Mouse (Mus musculus) gastrocnemius, adult 2 months (tissue): ENCODE measurements at regions not wholly inside any gene's neighbourhood (a gene's known extent, or its start where the extent isn't known, plus 50 kb on each side); places are given as distances from the start of the nearest gene placed in this dataset.
A peak's percentile ranks its signal among the peaks of the same experiment; 100 is the strongest.

Source experiments
- DNase-seq: peaks from one replicate; pipeline ENCODE4 v3.0.0; 2022
- H3K27ac ChIP-seq: fragments of 200-600 bp; 2 replicates; pipeline ENCODE4 v1.8.1; 2022; ENCODE audit warnings: mild to moderate bottlenecking
- H3K4me3 ChIP-seq: fragments of 200-600 bp; 2 replicates; pipeline ENCODE4 v1.8.1; 2022; ENCODE audit warnings: mild to moderate bottlenecking, moderate library complexity
- CTCF ChIP-seq: fragments of 200-600 bp; IDR thresholded peaks from 2 replicates; pipeline ENCODE4 v1.8.1; 2022; ENCODE audit warnings: antibody characterized with exemption, mild to moderate bottlenecking, moderate library complexity
- intact Hi-C: fragments of 180-260 bp; cut with DNase I; formaldehyde crosslinking; loops from one replicate; pipeline ENCODE4 v1.15.1; 2025

DNA sequence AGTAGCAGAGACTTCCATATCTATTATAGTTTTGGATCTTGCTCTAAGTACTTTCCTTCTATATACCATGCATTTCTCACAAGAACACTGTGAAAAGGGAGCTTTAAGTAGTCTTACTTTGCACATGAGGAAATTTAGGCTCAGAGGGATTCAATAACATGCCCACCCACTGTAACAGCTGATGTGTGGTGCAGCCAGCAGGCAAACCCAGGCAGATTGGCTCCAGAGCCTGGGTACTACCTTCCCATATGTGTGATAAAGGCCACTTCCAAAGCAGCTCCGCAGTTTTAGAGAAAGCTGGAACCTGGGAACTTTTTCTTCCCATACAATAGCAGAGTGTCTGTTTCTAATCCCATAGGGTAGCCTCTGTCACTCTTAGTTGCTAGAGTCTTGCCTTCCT, 441.6 kb downstream of the Ccdc171 start:
- no peak for DNase-seq
- TF ChIP-seq CTCF, result no peak
- Histone ChIP-seq H3K4me3 (no peak overlapping the region), H3K27ac (no peak overlapping the region)
- intact Hi-C loops, result no loop called here

DNA sequence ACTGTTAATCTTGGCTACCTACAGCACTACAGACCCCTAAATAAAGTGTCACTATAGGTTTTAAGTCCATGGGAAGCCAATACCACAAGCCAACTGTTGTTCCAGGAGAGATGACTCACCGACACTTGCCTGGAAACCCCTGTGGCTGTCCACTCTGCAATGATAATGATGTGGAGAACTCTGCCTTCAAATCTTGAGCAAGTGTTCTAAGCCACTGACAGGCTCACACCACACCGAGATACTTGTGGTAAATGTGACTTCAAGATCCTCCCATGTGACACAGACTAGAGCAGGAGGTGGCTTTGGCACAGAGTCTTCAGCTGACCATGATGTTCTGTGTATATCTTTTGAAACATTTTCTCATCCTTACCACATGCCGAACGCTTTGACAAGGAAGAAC, 447.8 kb downstream of the Ccdc171 start:
- no peak for DNase-seq
- Histone ChIP-seq H3K27ac (no peak overlapping the region), H3K4me3 (no peak overlapping the region)
- TF ChIP-seq CTCF, result no peak
- intact Hi-C loops, result no loop called here

DNA sequence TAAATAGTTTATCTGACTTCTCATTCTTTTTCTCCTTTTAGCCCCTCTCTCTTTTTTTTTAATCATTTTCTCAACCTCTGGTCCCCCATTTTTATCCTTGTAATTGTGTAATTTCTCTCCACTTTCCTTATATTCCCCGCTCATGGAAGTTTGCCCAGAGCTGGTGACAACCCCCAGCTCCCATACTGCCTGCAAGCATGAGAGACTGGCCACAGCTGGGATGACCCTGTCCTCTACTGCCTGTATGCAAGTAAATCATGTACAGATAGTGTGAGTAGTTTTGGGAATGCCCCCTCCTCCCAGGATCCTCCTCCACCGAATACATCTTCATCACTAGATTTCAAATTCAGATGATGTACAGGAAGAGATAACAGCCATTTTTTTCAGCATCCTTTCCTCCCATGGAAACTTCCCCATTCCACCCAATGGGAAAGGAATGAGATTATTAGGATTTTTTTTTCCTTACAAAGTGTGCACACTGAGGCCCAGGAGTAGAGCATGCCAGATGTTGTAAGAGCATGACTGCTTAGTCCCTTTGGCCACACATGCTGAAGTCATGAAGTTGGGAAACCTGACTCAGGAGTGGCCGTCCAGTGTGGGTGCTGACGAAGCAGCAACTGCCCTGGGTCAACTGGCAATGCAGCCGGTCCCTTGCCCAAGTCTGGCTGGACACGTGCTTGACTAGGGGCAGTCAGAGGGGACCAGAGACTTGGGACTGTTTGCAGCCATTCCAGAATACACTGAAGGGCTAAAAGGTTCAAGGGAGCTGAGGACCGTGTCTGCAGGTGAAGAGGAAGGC, 449.1 kb downstream of the Ccdc171 start:
- intact Hi-C loops, result loop anchor here (5.0 kb wide), 1 partner anchor 38 kb away; no protein-coding TSS in a partner anchor
- DNase-seq, result peak; percentile 81

DNA sequence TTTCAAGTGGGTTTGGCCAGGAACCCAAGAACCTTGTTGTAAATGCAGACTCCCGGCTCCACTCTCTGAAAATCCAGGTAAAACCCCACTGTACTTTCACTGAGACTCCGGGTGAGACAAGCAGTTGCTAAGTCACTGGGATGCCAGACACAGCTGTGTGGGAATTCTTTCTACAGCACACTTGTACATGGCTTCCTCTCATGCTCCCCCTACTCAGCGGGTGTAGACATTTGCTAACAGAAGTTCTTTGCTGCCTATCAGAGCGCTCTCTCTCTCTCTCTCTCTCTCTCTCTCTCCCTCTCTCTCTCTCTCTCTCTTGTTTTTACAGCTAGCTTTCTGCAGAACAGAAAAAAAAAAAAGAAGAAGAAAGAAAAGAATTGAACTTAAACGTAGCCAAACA, 450.2 kb downstream of the Ccdc171 start:
- DNase-seq, result no peak
- intact Hi-C loops, result loop anchor here (5.0 kb wide), 1 partner anchor 37 kb away; no protein-coding TSS in a partner anchor
- no peak for TF ChIP-seq CTCF
- Histone ChIP-seq H3K27ac (no peak overlapping the region), H3K4me3 (no peak overlapping the region)

More for the DNA sequence above, 449.1 kb downstream of the Ccdc171 start:
- TF ChIP-seq CTCF, result no peak
- Histone ChIP-seq H3K4me3 (no peak overlapping the region), H3K27ac (no peak overlapping the region)

DNA sequence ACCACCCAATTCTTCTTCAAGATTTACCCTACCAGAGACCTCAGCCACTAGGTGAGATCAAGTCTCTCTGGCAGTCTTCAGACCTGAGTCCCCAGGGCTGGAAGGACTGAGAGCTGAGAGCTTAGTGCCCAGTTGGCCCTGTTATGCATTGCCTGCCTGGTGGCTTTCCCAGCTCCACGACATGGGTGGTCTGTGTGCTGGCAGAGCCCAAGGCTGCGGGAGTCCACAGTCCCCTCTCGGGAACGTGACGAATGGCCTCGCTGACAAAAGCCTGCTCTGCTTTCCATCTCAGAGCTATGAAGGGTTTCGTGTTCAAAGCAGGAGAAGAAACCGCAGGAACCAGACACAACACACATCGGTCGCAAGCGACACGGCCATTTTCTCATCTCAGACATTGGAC, 450.7 kb downstream of the Ccdc171 start:
- Histone ChIP-seq H3K27ac (no peak overlapping the region), H3K4me3 (no peak overlapping the region)
- DNase-seq, result no peak
- intact Hi-C loops, result loop anchor here (5.0 kb wide), 1 partner anchor 36 kb away; no protein-coding TSS in a partner anchor
- TF ChIP-seq CTCF, result no peak

DNA sequence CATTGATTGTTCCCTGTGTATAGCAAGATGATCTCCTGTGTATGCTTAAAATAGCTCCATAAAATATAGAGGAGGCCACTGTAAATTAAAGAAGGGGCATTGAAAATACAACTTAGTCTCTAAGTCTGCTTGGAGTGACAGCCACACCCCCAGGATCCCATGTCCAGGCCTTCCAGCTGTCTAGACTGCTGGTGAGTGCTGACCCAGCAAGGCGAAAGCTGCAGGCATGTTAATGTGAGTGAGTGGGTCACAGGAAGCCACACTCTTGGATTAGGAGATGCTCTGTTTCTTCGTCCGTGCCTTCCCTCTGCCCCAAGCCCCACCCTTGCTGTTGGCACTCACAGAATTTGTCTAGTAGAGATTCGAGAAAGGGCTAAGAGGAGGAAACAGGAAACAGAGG, 453.7 kb downstream of the Ccdc171 start:
- no peak overlapping the region for H3K4me3 ChIP-seq
- intact Hi-C loops, result loop anchor here (5.0 kb wide), 1 partner anchor 33 kb away; no protein-coding TSS in a partner anchor
- H3K27ac ChIP-seq, result no peak overlapping the region
- TF ChIP-seq CTCF, result no peak
- DNase-seq, result no peak

DNA sequence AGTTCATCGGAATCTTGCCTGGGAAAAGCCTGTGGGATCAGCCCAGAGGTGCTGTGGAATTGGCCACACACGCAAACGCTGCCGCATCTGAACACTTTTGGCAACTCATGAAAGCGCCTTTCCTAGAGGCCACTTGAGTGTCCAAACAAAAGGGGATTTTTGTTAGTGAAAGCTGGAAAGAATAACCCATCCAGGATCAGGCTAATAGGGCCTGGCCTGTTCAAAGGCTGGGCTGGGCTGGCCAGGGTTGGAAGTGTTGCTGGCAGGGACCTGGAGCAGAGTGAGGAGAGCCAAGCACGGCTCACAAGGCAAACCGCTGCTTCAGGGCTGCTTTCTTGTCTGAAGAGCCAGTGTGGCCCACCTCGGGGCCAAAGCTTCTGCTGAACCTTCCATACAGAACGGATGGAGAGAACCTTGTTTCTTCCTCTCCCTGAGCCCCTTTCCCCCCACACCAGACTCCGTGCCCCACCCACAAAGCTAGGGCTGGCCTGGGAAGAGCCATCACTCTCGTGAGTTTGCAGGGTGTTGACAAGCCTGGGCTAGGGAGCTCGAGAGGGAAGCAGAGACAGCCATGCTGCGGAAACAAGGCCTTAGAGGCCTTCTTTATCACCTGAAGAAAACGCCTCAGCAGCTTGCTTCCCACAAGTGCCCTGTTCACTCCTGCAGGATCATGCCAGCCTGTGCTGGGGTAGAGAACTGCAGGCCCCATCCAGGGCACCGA, 459.5 kb downstream of the Ccdc171 start:
- intact Hi-C loops, result no loop called here
- H3K27ac ChIP-seq, result peak overlapping the region; percentile 40; the same call in 1 of the 2 replicates
- TF ChIP-seq CTCF, result no peak
- peak; percentile 66 for DNase-seq
- no peak overlapping the region for H3K4me3 ChIP-seq

DNA sequence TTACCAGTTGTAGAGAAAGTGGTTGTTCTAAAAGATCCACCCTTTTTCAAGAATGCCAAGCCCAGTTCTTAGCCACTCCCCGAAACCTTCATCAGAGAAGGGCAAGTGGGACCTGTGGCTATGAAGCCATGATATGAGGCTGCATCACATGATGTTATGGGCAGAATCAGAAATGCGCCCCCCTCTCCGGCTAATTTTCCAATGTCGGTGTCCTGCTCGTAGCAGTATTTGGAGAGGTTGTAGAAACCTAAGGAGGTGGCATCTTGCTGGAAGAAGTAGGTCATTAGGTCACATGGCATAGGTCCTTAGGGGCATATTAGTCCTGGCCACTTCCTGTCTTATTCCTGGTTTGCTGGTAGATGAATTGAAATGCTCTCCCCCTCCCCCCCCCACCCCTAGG, 460.1 kb downstream of the Ccdc171 start:
- H3K4me3 ChIP-seq, result no peak overlapping the region
- intact Hi-C loops, result no loop called here
- no peak for TF ChIP-seq CTCF
- 0 out of 2 replicates have a peak overlapping the region, but pooled peaks have one; percentile 40 for H3K27ac ChIP-seq
- DNase-seq, result no peak

DNA sequence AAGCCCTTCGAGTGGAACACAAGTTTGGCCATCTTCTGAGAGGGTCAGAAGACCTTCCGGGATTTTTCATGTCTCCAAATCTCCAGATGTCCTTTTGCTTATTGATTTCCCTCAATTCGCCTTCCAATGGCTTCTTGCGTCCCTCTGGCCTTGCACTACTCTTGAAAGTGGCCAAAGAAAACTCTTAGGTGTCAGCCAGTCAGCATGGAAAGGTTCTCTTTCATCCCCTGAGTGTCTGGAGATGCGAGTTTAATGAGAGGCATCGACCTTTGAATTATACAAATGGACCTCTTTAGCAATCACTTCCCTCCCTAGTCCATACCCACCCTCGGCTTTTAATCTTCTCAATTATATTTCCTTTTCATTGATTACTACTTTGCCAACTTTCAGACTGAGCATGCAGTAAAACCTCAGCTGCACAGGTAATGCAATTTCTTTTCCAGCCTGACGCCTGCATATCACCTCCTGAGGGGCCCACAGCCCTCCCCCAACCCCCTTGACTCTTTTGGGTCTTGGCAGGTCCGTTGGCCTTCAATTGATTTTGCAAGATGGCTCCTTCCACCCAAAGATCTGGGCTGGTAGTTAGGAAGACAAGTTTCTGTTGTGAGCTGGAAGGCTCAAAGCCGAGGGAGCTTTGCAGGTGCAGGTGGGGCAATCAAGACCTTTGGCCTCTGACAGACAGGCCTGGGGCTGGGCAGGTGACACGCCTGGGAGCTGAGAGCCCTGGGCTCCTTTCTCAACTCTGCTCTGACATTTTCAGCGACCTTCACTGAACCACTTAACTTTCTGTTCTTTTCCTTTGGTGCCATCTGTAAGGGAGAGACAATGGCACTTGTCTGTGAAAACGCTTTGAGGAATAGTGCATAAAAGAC, 461.8 kb downstream of the Ccdc171 start:
- intact Hi-C loops, result no loop called here

DNA sequence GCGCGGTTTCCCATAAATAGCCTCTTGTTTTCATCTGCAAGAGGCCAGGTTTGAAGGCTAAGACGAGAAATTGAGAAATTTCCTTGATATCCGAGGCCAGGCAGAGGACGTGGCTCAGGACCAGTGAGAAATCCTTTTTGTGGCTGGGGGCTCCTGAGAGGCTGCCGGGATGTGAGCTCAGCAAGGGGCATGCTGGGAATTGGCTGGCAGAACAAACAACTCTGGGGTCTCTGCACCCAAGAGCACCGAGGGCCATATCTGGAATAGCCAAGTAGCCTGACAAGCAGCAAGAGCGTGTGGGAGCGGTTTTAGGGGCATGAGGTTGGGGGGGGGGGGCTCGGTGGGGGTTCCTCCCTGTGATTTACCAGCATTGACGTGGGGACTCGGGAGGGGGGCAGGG, 462.5 kb downstream of the Ccdc171 start:
- Histone ChIP-seq H3K27ac (no peak overlapping the region), H3K4me3 (no peak overlapping the region)
- no peak for DNase-seq
- no peak for TF ChIP-seq CTCF
- intact Hi-C loops, result no loop called here

More for the DNA sequence above, 461.8 kb downstream of the Ccdc171 start:
- H3K4me3 ChIP-seq, result no peak overlapping the region
- no peak for TF ChIP-seq CTCF
- H3K27ac ChIP-seq, result no peak overlapping the region
- no peak for DNase-seq

DNA sequence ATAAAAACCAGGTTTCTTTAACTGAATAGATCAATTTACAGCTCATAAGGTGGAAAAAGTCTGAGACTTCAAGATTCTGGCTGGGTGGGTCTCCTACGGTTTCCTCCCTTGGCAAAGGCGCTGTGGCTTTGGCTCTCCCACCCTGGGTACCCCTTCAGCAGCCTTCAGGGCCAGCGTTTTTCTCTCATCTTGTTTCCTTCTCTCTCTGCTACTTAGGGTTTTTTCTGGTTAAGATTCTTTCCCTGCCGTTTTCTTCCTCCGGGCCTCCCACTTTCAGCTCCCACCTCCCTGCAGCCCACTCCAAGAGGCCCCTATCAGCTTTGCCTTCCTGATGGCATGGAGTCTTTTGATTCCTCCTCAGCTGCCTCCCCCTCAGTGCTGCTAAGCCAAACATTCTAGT, 463.0 kb downstream of the Ccdc171 start:
- Histone ChIP-seq H3K4me3 (no peak overlapping the region), H3K27ac (no peak overlapping the region)
- no peak for TF ChIP-seq CTCF
- DNase-seq, result no peak
- intact Hi-C loops, result no loop called here
